Mouse (Mus musculus) thymus, adult 2 months (tissue): ENCODE results near the gene Mapk9. TPM values are rescaled to one million over a fixed set of nuclear protein-coding genes. Genes with fewer than 3 reads are reported as not detected.

ENCODE experiments used
- DNase-seq: peaks from one replicate; pipeline ENCODE4 v3.0.0; 2021
- H3K27ac ChIP-seq: fragments of 200-500 bp; 2 replicates; pipeline ENCODE4 v1.5.1; 2012; ENCODE audit warnings: low read length, control low read depth; ENCODE audit not compliant: control insufficient read depth, insufficient read depth
- H3K27me3 ChIP-seq: fragments of 200-500 bp; 2 replicates; pipeline ENCODE4 v1.6.1; 2012; ENCODE audit warnings: mild to moderate bottlenecking, low read length, moderate library complexity, mixed read lengths; ENCODE audit not compliant: control insufficient read depth, insufficient read depth
- H3K36me3 ChIP-seq: fragments of 200-500 bp; 2 replicates; pipeline ENCODE4 v1.6.1; 2012; ENCODE audit warnings: mild to moderate bottlenecking, low read length, moderate library complexity; ENCODE audit not compliant: control insufficient read depth, insufficient read depth
- H3K4me1 ChIP-seq: fragments of 200-500 bp; replicated peaks from 2 replicates; pipeline ENCODE4 v1.6.1; 2012; ENCODE audit warnings: low read length; ENCODE audit not compliant: control insufficient read depth, insufficient read depth
- H3K4me3 ChIP-seq: fragments of 200-500 bp; 2 replicates; pipeline ENCODE4 v1.5.1; 2012; ENCODE audit warnings: mild to moderate bottlenecking, low read length, control low read depth, moderate library complexity; ENCODE audit not compliant: control insufficient read depth, insufficient read depth
- CTCF ChIP-seq: fragments of 200-500 bp; IDR thresholded peaks from 2 replicates; pipeline ENCODE4 v1.5.1; 2012; ENCODE audit warnings: mild to moderate bottlenecking, control low read depth, low read length, moderate library complexity, borderline replicate concordance; ENCODE audit not compliant: control insufficient read depth, poor library complexity, insufficient read depth; ENCODE audit errors: extremely low read depth
- POLR2A ChIP-seq: fragments of 200-500 bp; IDR thresholded peaks from 2 replicates; pipeline ENCODE4 v1.6.1; 2012; ENCODE audit warnings: mild to moderate bottlenecking, low read length, control low read depth, moderate library complexity; ENCODE audit not compliant: control insufficient read depth, poor library complexity, insufficient read depth; ENCODE audit errors: extremely low read depth
- WGBS: fragments of 180-500 bp; shearing (Covaris S2); methylation state at CpG from one replicate; pipeline ENCODE4 v1.1.7; 2018; 5-methylcytosine and 5-hydroxymethylcytosine counted together
- polyA plus RNA-seq: library from polyadenylated mRNA; depleted of rRNA; stranded (reverse); fragments of >200 nt; gene quantifications from 2 replicates; pipeline ENCODE4 v1.2.3, GENCODE M21; 2012

Gene Mapk9
- polyA plus RNA-seq, 1 experiment = 30.1 TPM

DNA sequence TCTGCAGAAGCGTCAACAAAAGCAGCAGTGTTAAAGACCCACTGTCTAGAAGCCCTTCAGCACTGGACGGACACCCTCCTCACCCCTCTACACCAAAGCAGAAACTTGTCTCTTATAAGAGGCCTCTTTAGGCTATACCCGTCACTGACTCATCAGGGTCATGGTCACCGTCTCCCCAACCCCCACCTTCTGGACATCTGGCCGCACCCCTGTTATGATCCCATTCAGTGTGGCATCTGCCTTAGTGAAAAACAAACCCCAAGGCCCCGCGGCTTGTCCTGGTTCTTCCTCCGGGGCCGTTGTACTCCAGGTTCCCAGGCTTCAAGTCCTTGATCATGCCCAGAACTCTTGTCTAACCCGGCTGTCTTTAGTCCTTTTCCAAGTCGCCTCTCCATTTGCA lies 593 bp upstream of the Mapk9 start:
- DNase-seq = no peak
- no peak for TF ChIP-seq CTCF
- 49% methylated on average over 11 of the region's 11 CpGs for WGBS
- no peaks in the 10 kb centered on the region for H3K36me3 ChIP-seq
- H3K4me1 ChIP-seq = peaks cover 21% of the 10 kb centered on the region
- no peaks in the 10 kb centered on the region for H3K27me3 ChIP-seq
- H3K4me3 ChIP-seq = peak overlapping the region; percentile 75
- no peak overlapping the region for H3K27ac ChIP-seq

- WGBS = 7% methylated on average over 29 of the region's 29 CpGs
- DNase-seq = peak; percentile 52
- TF ChIP-seq CTCF (no peak), POLR2A (no peak)
Measured at GRCm38 (mm10) chr11:49847071-49847810, 690 bp downstream of the Mapk9 start.

GRCm38 (mm10) chr11:49847811-49848078 lies 1.2 kb downstream of the Mapk9 start:
- H3K4me1 ChIP-seq = peaks cover 19% of the 10 kb centered on the region
- 66% methylated on average over 2 of the region's 2 CpGs for WGBS

More at GRCm38 (mm10) chr11:49847071-49847810, 690 bp downstream of the Mapk9 start:
- peaks cover 21% of the 10 kb centered on the region for H3K4me1 ChIP-seq
- H3K27me3 ChIP-seq = no peaks in the 10 kb centered on the region
- 0 out of 2 replicates have a peak overlapping the region, but pooled peaks have one; percentile 3 for H3K27ac ChIP-seq
- peak overlapping the region; percentile 75 for H3K4me3 ChIP-seq
- no peaks in the 10 kb centered on the region for H3K36me3 ChIP-seq

GRCm38 (mm10) chr11:49848080-49848815 lies 1.7 kb downstream of the Mapk9 start:
- peaks cover 18% of the 10 kb centered on the region for H3K4me1 ChIP-seq
- no peak for TF ChIP-seq CTCF
- no peak for TF ChIP-seq POLR2A
- H3K4me3 ChIP-seq = no peak overlapping the region
- no peak overlapping the region for H3K27ac ChIP-seq
- H3K27me3 ChIP-seq = no peaks in the 10 kb centered on the region
- DNase-seq = no peak
- 75% methylated on average over 4 of the region's 4 CpGs for WGBS
- H3K36me3 ChIP-seq = no peaks in the 10 kb centered on the region

More at GRCm38 (mm10) chr11:49847811-49848078, 1.2 kb downstream of the Mapk9 start:
- Histone ChIP-seq H3K4me3 (no peak overlapping the region), H3K27me3 (no peaks in the 10 kb centered on the region), H3K36me3 (no peaks in the 10 kb centered on the region), H3K27ac (no peak overlapping the region)
- DNase-seq = no peak
- TF ChIP-seq CTCF (no peak), POLR2A (no peak)

- Histone ChIP-seq H3K27ac (no peak overlapping the region), H3K4me3 (no peak overlapping the region), H3K27me3 (no peaks in the 10 kb centered on the region), H3K4me1 (peaks cover 19% of the 10 kb centered on the region), H3K36me3 (peaks cover 12% of the 10 kb centered on the region; the same call in 1 of the 2 replicates)
- no peak for TF ChIP-seq CTCF
- 95% methylated on average over 7 of the region's 7 CpGs for WGBS
- DNase-seq = no peak
Measured at GRCm38 (mm10) chr11:49850331-49850730, 3.8 kb downstream of the Mapk9 start.

DNA sequence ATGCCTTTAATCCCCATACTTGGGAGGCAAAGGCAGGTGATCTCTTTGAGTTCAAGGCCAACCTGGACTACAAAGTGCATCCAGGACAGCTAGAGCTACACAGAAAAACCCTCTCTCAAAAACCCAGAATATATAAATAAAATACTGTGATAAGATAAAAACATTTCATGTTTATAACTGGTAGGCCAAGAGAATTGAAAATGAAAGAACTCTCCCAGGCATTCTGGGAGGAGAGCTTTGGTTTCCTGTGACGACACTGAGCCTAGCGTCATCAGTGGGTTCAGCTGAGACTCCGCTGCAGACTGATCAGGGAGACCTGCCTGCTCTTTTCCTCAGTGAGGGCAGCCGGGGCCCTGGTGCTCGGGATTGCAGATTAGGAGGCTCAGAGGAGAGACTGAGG lies 8.6 kb downstream of the Mapk9 start:
- Histone ChIP-seq H3K4me3 (no peak overlapping the region), H3K36me3 (peaks cover 18% of the 10 kb centered on the region; the same call in 1 of the 2 replicates), H3K27me3 (no peaks in the 10 kb centered on the region), H3K27ac (peak overlapping the region; percentile 61), H3K4me1 (peaks cover 2% of the 10 kb centered on the region; the same call in 1 of the 2 replicates)
- DNase-seq = no peak
- WGBS = 36% methylated on average over 5 of the region's 5 CpGs
- TF ChIP-seq POLR2A (no peak), CTCF (no peak)
